Mouse (Mus musculus) heart, embryonic 12.5 days (tissue): ENCODE measurements around the gene Plekhh1. TPM values are rescaled to one million over a fixed set of nuclear protein-coding genes. Genes with fewer than 3 reads are reported as not detected.

Source experiments
- polyA plus RNA-seq: library from polyadenylated mRNA; unstranded; fragments of >200 nt; fragmentation: Nextera tagmentation; extraction: Ambion mirVana; gene quantifications from 2 replicates; pipeline ENCODE4 v1.2.1, GENCODE M21; 2016

Gene Plekhh1
- polyA plus RNA-seq, 1 experiment from 2014 or later: 5.8 TPM

Other genes with a start within 250 kb of the Plekhh1 start
- 72.5 and 79.9 TPM in 2 replicates for gene Atp6v1d, start 167.5 kb upstream of the Plekhh1 start, polyA plus RNA-seq
- gene Eif2s1, start 167.3 kb upstream of the Plekhh1 start, polyA plus RNA-seq: 160 TPM in 2 replicates
- gene Plek2, start 122.2 kb upstream of the Plekhh1 start, polyA plus RNA-seq: 9.9 and 11.3 TPM in 2 replicates
- 2.9 and 3.4 TPM in 2 replicates for gene Tmem229b, start 21.5 kb upstream of the Plekhh1 start, polyA plus RNA-seq
- gene Pigh, start 60.5 kb downstream of the Plekhh1 start, polyA plus RNA-seq: 16.8 and 17.4 TPM in 2 replicates
- gene Arg2, start 101.6 kb downstream of the Plekhh1 start, polyA plus RNA-seq: 0.15 and 0.44 TPM in 2 replicates
- gene Vti1b, start 143.5 kb downstream of the Plekhh1 start, polyA plus RNA-seq: 93.7 and 100 TPM in 2 replicates
- 17.5 and 18.4 TPM in 2 replicates for gene Rdh11, start 163.1 kb downstream of the Plekhh1 start, polyA plus RNA-seq
- 0.51 and 0.87 TPM in 2 replicates for gene Rdh12, start 179.8 kb downstream of the Plekhh1 start, polyA plus RNA-seq